Mouse (Mus musculus): ENCODE measurements at regions not wholly inside any gene's neighbourhood (a gene's known extent, or its start where the extent isn't known, plus 50 kb on each side); places are given as distances from the start of the nearest gene placed in this dataset.

GRCm38 (mm10) chr3:82781464-82781863 is 94.8 kb downstream of the Rbm46 start:
- DNase-seq (ENCODE audit: low spot score) = no peak

GRCm38 (mm10) chr3:82770512-82771270 is 105.6 kb downstream of the Rbm46 start:
- no peak for DNase-seq (ENCODE audit: low spot score)

GRCm38 (mm10) chr3:82767484-82767883 is 108.8 kb downstream of the Rbm46 start:
- DNase-seq (ENCODE audit: low spot score) = no peak

DNA sequence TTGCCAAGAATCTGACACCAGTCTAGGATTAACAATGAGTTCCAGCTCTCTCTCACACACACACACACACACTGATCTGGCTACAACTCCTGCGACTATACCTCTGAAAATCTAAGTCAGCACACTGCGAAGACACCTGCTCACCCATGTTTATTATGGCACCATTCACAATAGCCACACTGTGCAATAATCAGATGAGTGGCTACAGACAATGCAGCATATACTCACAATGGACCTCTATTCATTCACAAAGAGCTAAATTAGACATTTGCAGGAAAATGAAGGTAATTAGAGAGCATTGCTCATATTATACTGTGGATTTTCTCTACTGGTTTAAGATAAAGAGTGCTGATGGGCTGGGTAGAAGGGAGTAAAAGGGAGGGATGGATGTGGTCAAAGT is 116.3 kb downstream of the Rbm46 start:
- DNase-seq (ENCODE audit: low spot score) = no peak

DNA sequence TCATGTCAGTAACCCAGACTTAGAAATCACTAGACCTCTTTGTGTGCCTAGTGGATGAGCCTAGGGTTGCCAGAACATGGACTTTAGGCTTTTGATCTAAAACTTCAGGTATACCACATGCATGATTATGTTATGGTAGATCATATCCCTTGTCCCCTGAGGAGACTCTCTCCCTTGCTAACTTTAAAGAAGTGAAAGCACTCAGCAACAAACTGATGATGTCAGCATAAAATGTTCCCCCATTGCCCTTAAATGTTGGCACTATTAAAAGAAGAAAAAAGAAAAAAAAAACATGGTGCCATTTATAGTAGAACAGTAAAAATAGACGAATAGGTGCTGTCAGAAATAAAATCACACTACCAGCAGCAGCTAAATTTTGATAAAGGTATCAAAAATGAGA is 117.3 kb downstream of the Rbm46 start:
- DNase-seq (ENCODE audit: low spot score) = no peak

DNA sequence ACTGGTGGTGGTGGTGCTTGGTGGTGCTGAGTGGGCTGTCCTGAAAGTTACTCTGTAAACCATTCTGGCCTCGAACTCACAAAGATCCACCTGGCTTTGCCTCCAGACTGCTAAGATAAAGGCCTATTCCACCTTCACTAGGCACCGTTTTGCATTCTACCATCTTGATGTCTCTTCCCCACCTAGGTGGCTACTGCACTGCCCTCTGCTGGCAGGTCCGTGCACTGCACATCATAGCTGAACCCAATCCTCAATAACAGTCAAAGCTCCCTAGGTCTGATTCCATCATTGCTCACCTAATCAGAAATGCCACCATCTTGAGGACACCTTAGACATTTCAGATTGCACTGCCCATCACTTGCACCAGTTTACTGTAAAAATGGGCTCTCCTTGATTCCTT is 150.7 kb downstream of the Rbm46 start:
- peak; percentile 5 for DNase-seq (ENCODE audit: low spot score)

- DNase-seq (ENCODE audit: low spot score) = no peak
These were observed 159.7 kb upstream of the Npy2r start for GRCm38 (mm10) chr3:82707628-82708027.

DNA sequence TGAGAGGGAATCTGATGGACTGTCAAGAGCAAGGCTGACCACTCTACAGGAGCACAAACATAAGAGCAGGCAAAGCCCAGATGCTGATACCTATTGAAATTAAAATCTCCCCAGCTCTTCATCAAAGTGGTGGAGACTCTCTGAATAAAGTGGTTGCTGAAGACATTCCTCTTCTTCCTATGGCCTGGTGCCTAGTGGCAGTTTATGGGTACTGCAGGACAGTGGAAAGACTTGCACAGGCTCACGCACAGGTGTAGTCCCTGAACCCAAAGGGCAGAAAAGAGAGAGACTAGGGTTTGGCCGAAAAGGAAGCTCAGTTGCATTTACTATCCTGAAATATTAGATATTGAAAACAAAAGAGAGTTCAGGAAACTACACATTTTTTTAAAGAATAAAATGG is 144.2 kb upstream of the Npy2r start:
- no peak for DNase-seq (ENCODE audit: low spot score)

DNA sequence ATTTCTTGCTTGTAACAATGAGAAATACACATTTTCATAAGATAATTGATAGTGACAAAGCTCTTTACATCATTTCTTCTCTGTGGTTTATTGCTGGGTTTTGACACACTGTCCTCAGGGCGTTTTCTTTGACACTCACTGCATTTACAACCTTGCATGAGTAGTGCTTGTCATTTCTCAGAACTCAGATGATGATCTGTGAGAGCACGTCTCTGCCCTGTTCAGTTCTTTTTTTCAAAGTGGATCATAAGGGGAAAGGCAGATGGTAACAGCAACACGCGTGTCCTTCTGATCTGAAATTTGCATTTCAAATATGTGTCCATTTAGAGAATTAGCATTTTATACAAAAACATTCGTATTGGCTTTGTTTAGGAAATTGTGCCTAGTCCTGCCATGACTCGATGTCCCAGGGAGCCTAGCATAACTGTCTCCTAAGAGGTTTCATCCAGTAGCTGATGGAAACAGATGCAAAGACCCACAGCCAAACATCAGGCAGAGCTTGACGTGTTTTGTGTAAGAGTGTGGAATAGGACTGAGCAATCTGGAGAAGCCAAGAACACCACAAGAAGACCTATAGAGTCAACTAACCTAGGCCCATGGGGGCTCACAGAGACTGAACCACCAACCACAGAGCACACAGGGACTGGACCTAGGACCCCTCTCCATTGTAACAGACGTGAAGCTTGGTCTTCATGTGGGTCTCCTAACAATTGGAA is 108.4 kb upstream of the Npy2r start:
- no peak for DNase-seq (ENCODE audit: low spot score)

DNA sequence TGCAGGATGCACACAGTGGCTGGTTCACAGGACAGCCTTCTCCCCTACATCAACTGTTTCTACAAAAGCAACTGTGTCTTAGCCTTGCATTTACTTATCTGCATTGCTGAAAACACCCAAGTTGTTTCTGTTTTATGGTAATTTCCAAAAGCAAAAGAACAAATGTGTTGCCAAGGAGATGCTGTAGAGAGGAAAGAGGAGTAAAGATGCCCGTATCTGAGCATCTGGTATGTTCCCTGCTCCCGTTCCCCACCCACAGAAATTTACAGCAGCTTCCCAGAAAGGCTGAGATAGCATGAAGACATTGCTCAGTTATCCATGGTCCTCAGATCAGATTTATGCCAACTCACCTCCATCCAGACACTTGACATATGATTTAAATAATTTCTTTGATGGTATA is 104.5 kb upstream of the Npy2r start:
- DNase-seq (ENCODE audit: low spot score) = no peak

DNA sequence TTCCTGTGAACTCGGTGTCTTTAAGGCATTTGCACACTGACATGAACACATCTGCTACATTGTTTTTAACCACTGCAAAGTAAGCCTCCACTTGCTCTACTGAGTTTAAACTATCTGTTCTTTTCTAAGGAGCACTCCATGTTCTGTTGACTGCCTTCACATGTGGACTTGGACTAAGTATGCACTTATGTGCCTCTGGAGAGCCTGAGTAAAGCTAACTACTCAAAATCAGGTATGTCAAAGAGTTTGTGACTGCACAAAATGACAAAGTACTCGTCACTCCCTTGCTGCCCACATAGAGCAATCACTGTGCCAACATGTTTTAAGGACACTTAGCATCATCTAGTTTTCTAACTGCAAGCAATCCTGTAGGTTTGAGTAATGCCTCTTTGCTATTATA is 92.2 kb upstream of the Npy2r start:
- DNase-seq (ENCODE audit: low spot score) = no peak

- peak; percentile 11 for DNase-seq (ENCODE audit: low spot score)
These were observed 88.8 kb upstream of the Npy2r start for GRCm38 (mm10) chr3:82636666-82637065.

- DNase-seq (ENCODE audit: low spot score) = no peak
These were observed 72.6 kb upstream of the Npy2r start for GRCm38 (mm10) chr3:82620418-82621003.

DNA sequence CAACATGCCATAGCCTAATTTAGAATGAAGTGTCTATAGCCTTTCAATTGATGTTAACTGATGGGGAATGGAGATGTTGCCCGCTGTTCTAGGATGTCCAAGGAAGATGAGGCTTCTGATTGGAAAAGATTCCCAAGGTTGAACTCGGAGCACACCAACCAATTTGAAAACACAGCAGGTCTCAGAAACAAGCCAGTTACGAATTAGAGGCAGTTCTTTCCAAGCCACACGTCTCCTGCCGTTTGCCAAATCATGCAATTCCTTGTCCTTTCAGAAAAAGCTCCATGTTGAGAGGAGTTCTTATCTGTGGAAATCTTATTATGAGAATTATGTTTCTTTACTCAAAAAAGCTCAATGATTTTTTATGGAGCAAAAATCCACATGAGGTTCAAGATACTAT is 71.5 kb upstream of the Npy2r start:
- no peak for DNase-seq (ENCODE audit: low spot score)

- no peak for DNase-seq (ENCODE audit: low spot score)
These were observed 54.0 kb upstream of the Npy2r start for GRCm38 (mm10) chr3:82601880-82602279.

DNA sequence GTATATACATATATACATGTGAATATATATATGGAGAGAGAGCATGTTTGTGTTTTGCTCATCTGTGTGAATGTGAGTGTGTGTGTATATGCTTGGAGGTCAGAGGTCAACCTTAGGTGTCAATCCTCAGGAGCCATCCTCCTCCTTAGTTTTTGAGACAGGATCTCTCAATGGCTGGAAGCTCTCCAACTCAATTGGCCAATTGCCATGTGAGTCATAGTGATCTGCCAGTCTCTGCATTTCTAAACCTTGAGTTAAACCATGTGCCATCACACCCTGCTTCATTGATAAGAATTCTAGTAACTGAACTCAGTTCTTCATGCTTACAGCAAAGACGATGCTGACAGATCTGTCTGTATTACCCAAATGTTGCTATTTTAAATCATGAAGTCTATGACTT is 50.8 kb upstream of the Npy2r start:
- no peak for DNase-seq (ENCODE audit: low spot score)
